Mouse (Mus musculus) induced T-regulatory cell, adult 2 months (primary cell): Measurements from ENCODE around the gene Ankrd22.

Source experiments
- DNase-seq: peaks from one replicate; pipeline ENCODE4 v3.0.0-alpha.2; 2012; ENCODE audit warnings: low read depth

Gene Ankrd22

GRCm38 (mm10) chr19:34181234-34181633 is 15.4 kb upstream of the Ankrd22 start:
- no peak for DNase-seq

DNA sequence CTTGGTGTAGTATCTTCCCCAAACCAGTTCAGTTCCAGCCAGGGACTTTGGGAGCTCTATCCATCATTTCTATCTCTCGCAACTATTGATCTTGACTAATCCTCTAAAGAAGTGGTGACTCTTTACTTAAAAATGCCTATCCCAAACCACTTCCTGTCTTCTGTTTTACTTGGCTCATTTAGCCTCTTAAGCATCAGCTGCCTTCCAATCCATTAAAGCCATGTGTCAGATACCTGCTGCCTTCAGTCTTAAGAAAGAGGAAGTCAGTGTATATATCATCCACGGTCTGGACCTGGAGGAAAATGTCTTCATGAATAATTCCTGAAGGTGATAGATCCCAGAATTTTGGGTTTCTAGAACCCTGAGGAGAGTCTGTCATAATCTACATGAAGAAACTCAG is 14.5 kb upstream of the Ankrd22 start:
- no peak for DNase-seq

DNA sequence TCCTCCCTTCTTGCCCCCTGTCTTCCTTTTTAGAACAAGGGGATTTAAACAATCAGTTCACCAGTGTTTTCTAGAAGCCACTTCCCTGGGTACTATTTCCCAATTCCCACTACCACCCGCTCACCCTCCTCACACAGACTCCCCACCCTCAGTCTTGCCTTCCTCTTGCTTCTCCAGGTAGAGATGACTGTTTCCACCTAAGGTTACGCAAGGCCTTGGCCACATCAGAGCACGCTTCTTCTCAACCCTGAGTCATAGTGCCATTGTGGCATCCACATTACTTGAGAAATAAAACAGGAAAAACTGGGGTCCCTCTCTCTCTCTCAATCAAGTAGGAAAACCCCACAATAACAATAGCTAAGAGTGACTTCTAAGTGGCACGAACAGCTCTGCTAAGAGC is 13.3 kb upstream of the Ankrd22 start:
- peak; percentile 21 for DNase-seq

DNA sequence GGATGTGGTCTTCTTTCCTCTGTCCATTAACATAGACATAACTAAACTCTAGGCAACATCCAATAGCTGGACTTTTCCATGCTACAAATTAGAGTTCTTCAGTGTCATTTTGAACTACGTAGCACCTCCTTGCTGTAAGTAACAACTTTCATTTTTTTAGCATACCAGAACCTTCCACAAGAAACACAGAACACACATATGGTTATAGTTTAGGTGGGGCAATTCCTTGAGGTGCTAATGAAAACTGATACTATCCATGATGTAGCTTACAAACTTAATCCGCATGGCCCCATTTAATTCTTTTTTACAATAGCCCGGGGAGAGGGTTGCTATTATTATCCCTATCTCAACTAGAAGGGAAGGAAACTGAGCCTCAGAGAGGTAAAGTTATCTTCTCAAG is 8.2 kb upstream of the Ankrd22 start:
- no peak for DNase-seq

GRCm38 (mm10) chr19:34171167-34171566 is 5.3 kb upstream of the Ankrd22 start:
- no peak for DNase-seq

GRCm38 (mm10) chr19:34169121-34169520 is 3.3 kb upstream of the Ankrd22 start:
- DNase-seq, result no peak

DNA sequence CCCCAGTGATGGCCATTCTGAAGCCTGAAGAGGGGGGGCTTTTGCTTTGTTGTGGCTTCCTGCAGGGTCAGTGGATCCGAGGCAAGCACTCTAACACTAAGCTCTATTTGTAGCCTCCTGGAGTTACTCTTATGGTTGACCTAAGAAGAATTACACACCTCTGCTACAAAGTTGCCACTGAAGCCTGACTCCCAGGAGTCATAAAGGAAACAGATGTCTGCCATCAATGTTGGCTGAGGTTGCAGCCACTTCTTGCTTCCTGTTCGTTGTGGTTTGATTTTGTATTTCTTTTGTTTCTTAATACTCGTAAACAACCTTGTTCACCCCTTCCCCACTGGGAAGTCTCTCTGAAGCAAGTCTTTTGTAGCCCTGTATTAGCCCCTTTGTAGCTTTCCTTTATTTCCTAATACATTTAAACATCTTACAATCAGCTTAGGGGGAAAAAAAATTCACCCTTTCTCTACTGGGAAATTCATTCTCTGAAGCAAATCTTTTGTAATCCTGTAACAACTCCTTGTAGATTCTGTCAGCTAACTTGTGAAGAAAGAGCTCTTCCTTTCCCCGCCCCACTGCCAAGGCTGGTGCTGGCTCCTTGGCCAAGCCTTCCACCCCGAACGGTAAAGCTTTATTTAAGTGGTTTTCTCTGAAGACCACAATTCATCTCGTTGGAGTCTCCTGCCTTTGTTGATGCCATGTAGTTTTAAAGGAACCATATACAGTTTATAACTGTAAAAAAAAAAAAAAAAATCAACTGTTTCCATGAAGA is 2.2 kb upstream of the Ankrd22 start:
- DNase-seq, result peak; percentile 54

DNA sequence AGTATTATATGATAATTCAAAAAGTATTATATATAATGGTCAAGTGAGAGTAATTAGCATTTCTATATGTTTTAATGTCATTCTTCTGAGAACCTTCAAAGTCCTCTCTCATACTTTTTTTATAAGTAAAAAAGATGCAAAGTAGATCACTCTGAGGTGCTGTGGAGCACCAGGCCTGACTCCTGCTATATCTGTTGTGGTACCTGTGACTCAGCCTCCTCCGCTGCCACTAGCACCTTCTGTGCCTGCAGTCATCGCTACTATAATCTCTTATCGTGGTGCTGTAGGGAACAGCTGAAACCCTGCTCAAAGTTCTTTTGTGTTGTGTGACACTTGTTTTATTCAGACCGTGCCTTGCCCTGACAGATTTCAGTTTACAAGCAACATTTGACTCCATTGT is 533 bp upstream of the Ankrd22 start:
- no peak for DNase-seq

DNA sequence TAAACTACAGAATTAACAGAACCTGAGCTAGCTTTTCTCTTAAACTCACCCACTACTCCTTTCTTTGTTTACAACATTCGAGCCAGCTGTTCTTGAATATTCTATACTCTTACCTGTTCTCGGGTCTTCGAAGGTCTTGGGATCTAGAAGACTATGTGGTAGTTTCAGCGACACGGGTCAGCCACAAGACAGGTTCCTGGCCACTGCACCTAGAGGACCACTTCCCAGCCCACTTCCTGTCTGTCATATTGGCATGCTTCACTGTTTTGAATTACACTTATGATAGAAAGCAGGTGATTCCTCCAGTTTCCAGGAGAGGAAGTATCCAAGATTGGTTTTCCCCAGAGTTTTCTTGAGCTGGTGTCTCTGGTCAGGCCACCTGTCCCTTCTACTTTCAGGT is 3.2 kb downstream of the Ankrd22 start:
- peak; percentile 44 for DNase-seq

DNA sequence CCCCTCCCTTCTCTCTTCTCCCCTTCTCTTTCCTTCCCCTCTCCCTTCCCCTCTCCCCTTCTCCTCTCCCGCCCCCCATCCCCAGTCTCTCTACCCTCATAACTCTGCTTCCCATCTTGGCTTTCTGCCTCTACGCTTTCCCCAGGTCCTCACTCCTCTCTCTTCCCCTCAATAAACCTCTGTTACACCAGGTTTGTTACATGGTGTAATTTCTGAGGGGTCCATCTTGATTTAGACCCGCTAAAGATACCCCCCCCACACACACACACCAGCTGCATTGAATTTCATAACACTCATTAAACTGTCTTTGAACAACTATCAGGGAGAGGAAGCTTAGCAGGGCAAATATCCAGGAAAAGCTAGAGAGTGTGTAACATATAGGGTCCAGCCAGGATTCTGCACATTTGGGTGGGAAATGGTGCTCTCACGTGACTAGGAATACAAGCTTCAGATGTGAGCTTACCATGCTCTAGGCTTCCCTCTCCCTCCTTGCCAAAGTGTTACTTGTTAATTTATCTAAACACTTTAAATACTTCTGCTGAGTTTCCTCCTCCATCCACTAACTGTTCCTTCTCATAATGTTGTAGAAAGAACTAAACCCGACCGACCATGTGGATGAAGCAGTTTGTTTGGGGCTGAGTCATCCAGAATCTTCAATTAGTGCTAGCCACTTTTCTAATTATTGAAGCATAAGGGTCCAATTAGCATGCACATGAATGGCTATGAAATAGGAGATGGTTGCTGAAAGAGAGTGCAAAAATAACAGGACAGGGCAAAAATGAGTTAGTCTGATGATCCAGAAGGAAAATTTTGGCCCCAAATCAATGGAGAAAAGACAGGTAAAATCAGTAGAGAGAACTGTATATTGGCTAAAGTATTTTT is 12.3 kb downstream of the Ankrd22 start:
- no peak for DNase-seq

DNA sequence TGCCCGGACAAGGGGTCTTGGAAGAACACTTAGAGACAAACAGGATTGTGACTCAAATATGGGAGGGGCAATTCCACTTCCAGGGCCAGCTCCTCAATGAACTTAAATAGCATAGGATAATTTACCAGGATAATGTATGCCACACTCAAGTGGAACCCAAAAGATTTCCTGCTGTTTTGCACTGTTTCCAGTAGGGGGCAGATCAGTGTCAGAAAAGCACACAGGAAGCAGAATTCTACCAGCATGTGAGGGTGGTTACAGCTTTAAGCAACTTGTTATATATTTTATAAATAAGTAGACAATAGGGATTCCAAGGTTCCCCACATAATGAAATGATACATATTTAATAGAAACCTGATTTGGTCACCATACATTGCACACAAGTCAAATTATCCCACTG is 13.9 kb downstream of the Ankrd22 start:
- DNase-seq, result peak; percentile 80

GRCm38 (mm10) chr19:34148421-34148820 is 17.4 kb downstream of the Ankrd22 start:
- DNase-seq, result no peak

DNA sequence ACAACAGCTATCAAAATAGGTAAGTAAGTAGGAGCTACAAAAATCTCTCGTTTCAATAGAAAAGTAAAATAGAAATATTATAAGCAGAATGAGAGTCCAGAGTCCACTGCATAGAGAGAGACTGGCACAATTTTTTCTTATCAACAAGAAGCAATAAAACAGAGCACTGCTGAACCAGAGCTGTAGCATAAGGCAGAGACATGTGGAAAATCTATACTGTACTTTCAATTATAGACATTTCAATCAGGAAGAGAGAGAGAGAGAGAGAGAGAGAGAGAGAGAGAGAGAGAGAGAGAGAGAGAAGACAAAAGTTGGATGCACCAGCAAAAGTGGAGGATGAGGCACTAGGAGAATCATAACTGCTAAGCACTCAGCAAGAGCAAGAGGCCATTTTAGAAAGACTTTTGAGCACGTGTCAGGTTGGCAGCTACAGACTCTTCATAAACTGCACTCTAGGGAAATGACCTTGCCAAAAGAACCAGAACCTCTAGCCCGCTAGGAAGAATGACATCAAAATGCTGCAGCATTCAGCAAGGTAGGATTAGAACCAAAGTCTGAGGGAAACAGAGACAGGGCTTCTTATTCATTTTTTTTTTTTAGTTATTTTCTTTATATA is 26.3 kb downstream of the Ankrd22 start:
- no peak for DNase-seq

DNA sequence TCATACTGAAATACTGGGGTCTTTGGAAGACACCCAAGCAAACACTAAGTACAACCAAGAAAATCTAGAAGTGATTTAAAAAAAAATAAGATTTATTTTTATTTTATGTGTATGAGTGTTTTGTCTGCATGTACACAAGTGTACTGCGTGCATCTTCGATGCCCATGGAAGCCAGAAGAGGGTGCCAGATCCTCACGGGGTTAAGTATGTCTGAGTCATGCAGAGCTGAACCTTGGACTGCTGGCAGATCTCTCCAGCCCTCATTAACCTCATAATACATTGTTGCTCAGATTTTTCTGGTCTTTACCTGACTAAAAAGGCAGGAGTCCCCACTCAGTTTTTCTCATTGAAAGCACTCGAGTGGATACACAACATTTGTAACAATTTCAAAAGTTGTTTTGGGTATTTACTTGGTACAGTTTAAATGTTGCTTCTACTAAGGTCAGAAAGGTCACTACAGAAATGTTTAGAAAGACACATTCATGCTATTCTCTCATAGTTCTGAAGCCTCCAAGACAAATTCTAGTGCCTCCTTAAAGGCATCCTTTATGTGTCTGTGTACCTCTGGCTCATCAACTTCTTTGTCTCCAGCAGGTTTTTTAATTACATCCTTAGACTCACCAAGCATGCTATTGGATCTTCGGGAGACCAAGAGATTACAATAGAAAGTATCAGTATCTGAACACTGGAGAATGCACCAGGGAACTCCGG is 27.0 kb downstream of the Ankrd22 start:
- no peak for DNase-seq

DNA sequence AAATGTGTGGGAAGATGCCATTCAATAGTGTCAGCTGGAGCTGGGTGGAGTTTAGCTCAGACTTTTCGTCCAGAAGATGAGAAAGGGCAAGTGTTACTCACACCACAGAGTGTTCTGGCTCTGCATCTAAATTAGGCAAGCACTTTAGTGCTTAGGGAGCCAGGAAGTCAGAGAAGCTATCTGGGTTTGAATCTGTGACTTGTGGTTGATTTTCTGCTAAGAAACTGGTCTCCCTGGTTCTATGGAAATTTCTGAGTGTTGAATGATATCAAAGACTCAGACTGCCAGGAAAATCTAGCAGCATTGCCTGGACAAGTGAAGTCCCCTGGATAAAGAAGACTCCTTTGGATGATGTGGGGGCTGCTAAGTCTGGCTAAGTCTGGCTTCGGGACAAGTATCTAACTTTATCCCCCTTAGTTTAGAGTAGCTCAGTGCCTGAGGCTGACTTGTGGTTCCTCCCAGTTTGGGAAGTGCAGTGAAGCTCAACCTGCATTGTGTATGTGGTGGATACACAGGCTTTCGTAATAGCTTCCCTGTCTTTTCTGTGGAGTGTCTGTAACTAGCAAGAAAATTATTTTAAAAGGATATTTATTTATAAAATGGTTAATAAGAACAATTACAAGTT is 45.6 kb downstream of the Ankrd22 start:
- DNase-seq, result peak; percentile 45

- DNase-seq, result peak; percentile 34
These were observed 46.2 kb downstream of the Ankrd22 start for GRCm38 (mm10) chr19:34119653-34120052.

- no peak for DNase-seq
These were observed 46.8 kb downstream of the Ankrd22 start for GRCm38 (mm10) chr19:34119102-34119501.

DNA sequence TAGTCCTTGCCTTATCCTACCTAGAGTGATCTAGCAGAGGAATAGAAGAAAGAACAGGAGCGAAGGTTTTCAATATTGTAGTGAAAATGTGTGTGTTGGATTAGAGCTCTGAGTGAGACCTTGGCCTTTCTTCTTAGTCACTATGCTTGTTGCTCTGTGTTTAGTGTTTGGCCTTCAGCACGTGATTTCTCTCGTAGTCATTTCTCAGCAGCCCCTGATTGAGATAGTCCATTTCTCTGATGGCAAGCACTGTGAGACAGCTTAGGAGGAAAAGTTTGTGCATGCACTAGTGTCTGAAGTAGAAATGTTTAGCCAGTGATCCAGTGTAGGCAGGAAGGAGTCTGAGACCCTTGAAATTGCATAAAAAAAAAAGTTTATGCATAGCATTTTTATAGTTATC is 61.0 kb downstream of the Ankrd22 start:
- DNase-seq, result no peak

- DNase-seq, result no peak
These were observed 64.0 kb downstream of the Ankrd22 start for GRCm38 (mm10) chr19:34101888-34102287.

- no peak for DNase-seq
These were observed 65.2 kb downstream of the Ankrd22 start, which contains the start of gene Lipm for GRCm38 (mm10) chr19:34100633-34101032. Lipm (plus strand) TSS chr19:34100933.

DNA sequence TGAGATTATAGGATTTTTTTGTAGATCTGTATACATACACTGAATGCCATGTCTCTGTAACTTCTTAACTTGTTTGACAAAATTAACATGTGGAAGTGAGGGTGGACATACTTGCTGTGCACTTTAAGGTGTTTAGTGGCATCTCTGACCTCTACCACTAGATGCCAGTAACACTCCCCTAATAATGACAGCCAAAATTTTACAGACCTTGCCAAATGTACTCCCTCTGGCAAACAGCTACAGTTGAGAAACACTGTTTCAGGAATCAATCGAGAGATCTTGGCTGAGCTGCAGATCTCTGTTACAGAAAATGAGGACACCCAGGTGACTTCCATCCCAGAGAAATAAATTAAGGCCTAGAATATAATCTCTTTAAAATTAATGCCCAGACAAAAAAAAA is 69.6 kb downstream of the Ankrd22 start:
- peak; percentile 7 for DNase-seq

GRCm38 (mm10) chr19:34095381-34095780 is 70.5 kb downstream of the Ankrd22 start:
- DNase-seq, result no peak
